Mouse (Mus musculus) c-Kit-positive CD71-positive TER-119-negative erythroid progenitor cells, embryonic 14.5 days (primary cell): ENCODE results near the gene Ociad2.

Experiments used
- DNase-seq: peaks from one replicate; pipeline ENCODE4 v3.0.0-alpha.2; 2013; ENCODE audit warnings: low read depth

The Ociad2 gene

GRCm38 (mm10) chr5:73340723-73341235, at the start of gene Ociad2:
TSS of gene Ociad2 (minus strand) at chr5:73341028.
- no peak for DNase-seq

GRCm38 (mm10) chr5:73383647-73383970, 42.8 kb upstream of the Ociad2 start:
- no peak for DNase-seq

- DNase-seq: peak; percentile 70
These were observed 42.2 kb upstream of the Ociad2 start for GRCm38 (mm10) chr5:73382737-73383646.

GRCm38 (mm10) chr5:73381976-73382540, 41.2 kb upstream of the Ociad2 start:
- DNase-seq: no peak

GRCm38 (mm10) chr5:73381510-73381909, 40.7 kb upstream of the Ociad2 start:
- no peak for DNase-seq

GRCm38 (mm10) chr5:73380829-73381228, 40.0 kb upstream of the Ociad2 start:
- no peak for DNase-seq

- DNase-seq: peak; percentile 81
These were observed 39.1 kb upstream of the Ociad2 start for GRCm38 (mm10) chr5:73379908-73380307.

GRCm38 (mm10) chr5:73376491-73376890, 35.7 kb upstream of the Ociad2 start:
- DNase-seq: no peak

- DNase-seq: no peak
These were observed 35.2 kb upstream of the Ociad2 start for GRCm38 (mm10) chr5:73376041-73376440.

GRCm38 (mm10) chr5:73373184-73373583, 32.4 kb upstream of the Ociad2 start:
- no peak for DNase-seq

GRCm38 (mm10) chr5:73372601-73373000, 31.8 kb upstream of the Ociad2 start:
- no peak for DNase-seq

- no peak for DNase-seq
These were observed 28.9 kb upstream of the Ociad2 start for GRCm38 (mm10) chr5:73369731-73370130.

GRCm38 (mm10) chr5:73368845-73369447, 28.1 kb upstream of the Ociad2 start:
- no peak for DNase-seq

- no peak for DNase-seq
These were observed 27.1 kb upstream of the Ociad2 start for GRCm38 (mm10) chr5:73367906-73368305.

- peak; percentile 61 for DNase-seq
These were observed 23.5 kb upstream of the Ociad2 start for GRCm38 (mm10) chr5:73364107-73364864.

GRCm38 (mm10) chr5:73362791-73363190, 22.0 kb upstream of the Ociad2 start:
- no peak for DNase-seq

GRCm38 (mm10) chr5:73362338-73362737, 21.5 kb upstream of the Ociad2 start:
- no peak for DNase-seq

- DNase-seq: no peak
These were observed 19.4 kb upstream of the Ociad2 start for GRCm38 (mm10) chr5:73360240-73360639.

- no peak for DNase-seq
These were observed 18.9 kb upstream of the Ociad2 start for GRCm38 (mm10) chr5:73359752-73360141.

- DNase-seq: no peak
These were observed 18.4 kb upstream of the Ociad2 start for GRCm38 (mm10) chr5:73359134-73359751.

GRCm38 (mm10) chr5:73355393-73355792, 14.6 kb upstream of the Ociad2 start:
- DNase-seq: peak; percentile 57

GRCm38 (mm10) chr5:73353978-73354377, 13.2 kb upstream of the Ociad2 start:
- DNase-seq: no peak
